Mouse (Mus musculus): ENCODE data around the gene Mkrn1. TPM values are rescaled to one million over a fixed set of nuclear protein-coding genes. Genes with fewer than 3 reads are reported as not detected.
"Not testable (repeated sequence)": the region's sequence is repeated elsewhere in the genome, so short reads cannot be mapped to it uniquely, and the experiment has no call there.

Mkrn1 gene
- polyA plus RNA-seq, 1 experiment from 2014 or later = 55.1 TPM

GRCm38 (mm10) chr6:39445801-39446572, 25.7 kb upstream of the Mkrn1 start:
- Histone ChIP-seq H3K9ac (no peak overlapping the region), H3K27me3 (replicated peaks) (no peaks in the 10 kb centered on the region), H3K4me1 (replicated peaks) (no peaks in the 10 kb centered on the region), H3K9me3 (replicated peaks) (no peaks in the 10 kb centered on the region), H3K4me3 (peak overlapping the region; percentile 23; the same call in 1 of the 2 replicates), H3K36me3 (no peaks in the 10 kb centered on the region), H3K4me2 (peak overlapping the region; percentile 50), H3K27ac (ENCODE audit: poor library complexity, severe bottlenecking) (no peak overlapping the region)
- WGBS = 12% methylated on average over 19 of the region's 19 CpGs
- ATAC-seq (ENCODE audit: insufficient number of reproducible peaks, low FRiP score) = no peak

GRCm38 (mm10) chr6:39442786-39443287, 22.6 kb upstream of the Mkrn1 start:
- H3K27ac ChIP-seq (ENCODE audit: poor library complexity, severe bottlenecking) = no peak overlapping the region
- H3K9ac ChIP-seq = no peak overlapping the region
- H3K27me3 ChIP-seq (replicated peaks) = no peaks in the 10 kb centered on the region
- no peak for ATAC-seq (ENCODE audit: insufficient number of reproducible peaks, low FRiP score)
- H3K4me2 ChIP-seq = no peak overlapping the region
- no peak overlapping the region for H3K4me3 ChIP-seq
- H3K36me3 ChIP-seq = no peaks in the 10 kb centered on the region
- H3K9me3 ChIP-seq (replicated peaks) = no peaks in the 10 kb centered on the region
- H3K4me1 ChIP-seq (replicated peaks) = no peaks in the 10 kb centered on the region

- Histone ChIP-seq H3K4me3 (no peak overlapping the region), H3K9ac (no peak overlapping the region), H3K27ac (ENCODE audit: poor library complexity, severe bottlenecking) (no peak overlapping the region), H3K27me3 (replicated peaks) (no peaks in the 10 kb centered on the region), H3K9me3 (replicated peaks) (no peaks in the 10 kb centered on the region), H3K4me1 (replicated peaks) (no peaks in the 10 kb centered on the region), H3K4me2 (no peak overlapping the region), H3K36me3 (no peaks in the 10 kb centered on the region)
- no peak for ATAC-seq (ENCODE audit: insufficient number of reproducible peaks, low FRiP score)
These were observed 19.9 kb upstream of the Mkrn1 start for GRCm38 (mm10) chr6:39440207-39440606.

- H3K4me1 ChIP-seq (replicated peaks); H3K27ac ChIP-seq (ENCODE audit: poor library complexity, severe bottlenecking); H3K9me3 ChIP-seq (replicated peaks); H3K27me3 ChIP-seq (replicated peaks); H3K4me2 ChIP-seq; H3K4me3 ChIP-seq; H3K9ac ChIP-seq; ATAC-seq (ENCODE audit: insufficient number of reproducible peaks, low FRiP score); H3K36me3 ChIP-seq: not testable (repeated sequence)
- WGBS = 86% methylated on average over 6 of the region's 6 CpGs
These were observed 17.3 kb upstream of the Mkrn1 start for GRCm38 (mm10) chr6:39437519-39437918.

- Histone ChIP-seq H3K9ac (no peak overlapping the region), H3K27me3 (replicated peaks) (no peaks in the 10 kb centered on the region), H3K9me3 (replicated peaks) (no peaks in the 10 kb centered on the region), H3K36me3 (no peaks in the 10 kb centered on the region), H3K4me1 (replicated peaks) (no peaks in the 10 kb centered on the region), H3K4me3 (no peak overlapping the region), H3K27ac (ENCODE audit: poor library complexity, severe bottlenecking) (no peak overlapping the region), H3K4me2 (no peak overlapping the region)
- ATAC-seq (ENCODE audit: insufficient number of reproducible peaks, low FRiP score) = no peak
- WGBS = 70% methylated on average over 5 of the region's 5 CpGs
These were observed 15.6 kb upstream of the Mkrn1 start for GRCm38 (mm10) chr6:39435875-39436274.

GRCm38 (mm10) chr6:39434886-39435492, 14.7 kb upstream of the Mkrn1 start:
- 71% methylated on average over 2 of the region's 2 CpGs for WGBS

DNA sequence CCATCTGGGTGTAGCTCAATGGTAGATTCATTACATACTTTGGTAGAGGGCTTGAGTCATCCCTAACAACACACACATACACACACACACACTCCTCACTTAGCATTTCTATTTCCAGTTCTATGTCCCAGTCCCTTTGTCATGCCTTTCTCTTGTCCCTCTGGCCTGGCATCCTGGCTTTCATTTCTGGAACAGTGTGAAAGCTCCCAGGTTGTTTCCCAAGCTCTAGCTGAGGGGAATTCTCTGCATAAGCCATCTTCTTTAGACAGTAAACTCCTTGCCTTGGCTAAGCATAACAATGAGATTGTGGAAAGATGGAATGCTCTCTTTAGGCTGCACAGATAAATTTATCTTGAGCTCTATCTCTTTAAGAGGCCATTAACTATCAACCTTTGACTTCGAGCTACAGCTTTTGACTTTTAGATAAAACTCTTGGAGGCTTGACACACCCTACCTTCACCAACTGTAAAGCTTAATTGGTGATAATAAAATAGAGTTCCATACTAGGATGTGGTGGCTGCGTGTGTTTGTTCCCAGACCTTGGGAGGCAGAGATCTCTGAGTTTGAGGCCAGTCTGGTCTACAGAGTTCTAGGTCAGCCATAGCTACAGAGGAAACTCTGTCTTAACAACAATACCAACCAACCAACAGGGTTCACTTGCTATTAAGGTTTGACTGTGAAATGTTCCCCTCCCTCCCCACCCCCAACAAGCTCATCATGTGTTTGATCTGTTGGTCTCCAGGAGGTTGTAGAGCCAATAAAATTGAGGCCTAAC, 14.0 kb upstream of the Mkrn1 start:
- ATAC-seq (ENCODE audit: insufficient number of reproducible peaks, low FRiP score) = no peak
- Histone ChIP-seq H3K4me1 (replicated peaks) (no peaks in the 10 kb centered on the region), H3K9me3 (replicated peaks) (no peaks in the 10 kb centered on the region), H3K27ac (ENCODE audit: poor library complexity, severe bottlenecking) (no peak overlapping the region), H3K4me3 (no peak overlapping the region), H3K4me2 (no peak overlapping the region), H3K27me3 (replicated peaks) (no peaks in the 10 kb centered on the region), H3K36me3 (no peaks in the 10 kb centered on the region), H3K9ac (no peak overlapping the region)
- whole genome bisulfite sequencing = 61% methylated on average over 2 of the region's 2 CpGs

More at GRCm38 (mm10) chr6:39434886-39435492, 14.7 kb upstream of the Mkrn1 start:
- H3K4me1 ChIP-seq (replicated peaks) = no peaks in the 10 kb centered on the region
- H3K9ac ChIP-seq = no peak overlapping the region
- no peak overlapping the region for H3K4me3 ChIP-seq
- H3K4me2 ChIP-seq = no peak overlapping the region
- no peaks in the 10 kb centered on the region for H3K9me3 ChIP-seq (replicated peaks)
- H3K27ac ChIP-seq (ENCODE audit: poor library complexity, severe bottlenecking) = no peak overlapping the region
- H3K27me3 ChIP-seq (replicated peaks) = no peaks in the 10 kb centered on the region
- ATAC-seq (ENCODE audit: insufficient number of reproducible peaks, low FRiP score) = no peak
- no peaks in the 10 kb centered on the region for H3K36me3 ChIP-seq

DNA sequence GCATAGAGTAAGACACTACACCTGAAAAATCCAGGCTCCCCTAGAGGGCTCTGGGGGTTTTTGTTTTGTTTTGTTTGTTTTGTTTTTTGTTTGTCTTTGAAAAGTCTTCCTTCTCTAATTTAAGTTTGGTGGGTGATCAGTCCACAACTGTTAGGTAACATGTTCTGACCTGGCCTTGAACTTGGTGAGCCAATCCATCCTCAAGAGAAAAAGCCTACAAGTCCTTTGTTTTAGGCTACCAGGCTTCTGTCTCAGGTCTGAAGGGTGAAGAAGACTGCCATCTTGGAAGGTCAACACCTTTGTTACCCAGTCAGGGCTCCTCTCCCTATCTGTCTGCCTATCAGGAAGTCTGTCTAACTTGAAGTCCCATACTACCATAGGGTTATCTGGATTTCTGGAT, 13.4 kb upstream of the Mkrn1 start:
- Histone ChIP-seq H3K27me3 (replicated peaks) (no peaks in the 10 kb centered on the region), H3K4me1 (replicated peaks) (no peaks in the 10 kb centered on the region), H3K9me3 (replicated peaks) (no peaks in the 10 kb centered on the region), H3K9ac (no peak overlapping the region), H3K4me3 (no peak overlapping the region), H3K4me2 (no peak overlapping the region), H3K36me3 (no peaks in the 10 kb centered on the region), H3K27ac (ENCODE audit: poor library complexity, severe bottlenecking) (no peak overlapping the region)
- no peak for ATAC-seq (ENCODE audit: insufficient number of reproducible peaks, low FRiP score)

GRCm38 (mm10) chr6:39433174-39433573, 12.9 kb upstream of the Mkrn1 start:
- ATAC-seq (ENCODE audit: insufficient number of reproducible peaks, low FRiP score) = no peak
- 88% methylated on average over 4 of the region's 4 CpGs for WGBS

DNA sequence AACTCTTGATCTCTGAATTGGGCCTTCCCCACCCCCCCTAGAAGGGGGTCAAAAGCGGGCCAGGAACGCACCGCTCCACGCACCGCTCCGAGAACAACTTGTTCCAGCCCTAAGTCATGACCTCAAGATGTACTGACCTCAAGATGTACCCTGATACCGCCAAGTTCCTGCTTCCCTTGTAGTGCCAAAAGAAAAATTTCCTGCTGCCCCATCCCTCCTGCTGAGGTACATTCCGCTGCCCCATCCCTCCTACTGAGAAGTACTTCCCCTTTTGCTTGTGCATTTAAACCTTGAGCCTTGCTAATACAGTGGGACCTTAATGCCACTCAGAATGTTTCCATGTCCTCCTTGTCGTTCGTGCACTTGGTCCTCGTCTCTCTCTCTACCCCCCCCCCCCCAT, 10.5 kb upstream of the Mkrn1 start:
- ATAC-seq (ENCODE audit: insufficient number of reproducible peaks, low FRiP score) = no peak
- H3K9ac ChIP-seq = no peak overlapping the region
- no peaks in the 10 kb centered on the region for H3K4me1 ChIP-seq (replicated peaks)
- no peak overlapping the region for H3K4me2 ChIP-seq
- no peaks in the 10 kb centered on the region for H3K36me3 ChIP-seq
- WGBS = 66% methylated on average over 11 of the region's 11 CpGs
- no peaks in the 10 kb centered on the region for H3K9me3 ChIP-seq (replicated peaks)
- no peak overlapping the region for H3K27ac ChIP-seq (ENCODE audit: poor library complexity, severe bottlenecking)
- no peak overlapping the region for H3K4me3 ChIP-seq
- H3K27me3 ChIP-seq (replicated peaks) = no peaks in the 10 kb centered on the region

More at GRCm38 (mm10) chr6:39433174-39433573, 12.9 kb upstream of the Mkrn1 start:
- Histone ChIP-seq H3K4me3 (no peak overlapping the region), H3K9ac (no peak overlapping the region), H3K36me3 (no peaks in the 10 kb centered on the region), H3K9me3 (replicated peaks) (no peaks in the 10 kb centered on the region), H3K4me1 (replicated peaks) (no peaks in the 10 kb centered on the region), H3K4me2 (no peak overlapping the region), H3K27me3 (replicated peaks) (no peaks in the 10 kb centered on the region), H3K27ac (ENCODE audit: poor library complexity, severe bottlenecking) (no peak overlapping the region)

All from heart, embryonic 12.5 days (tissue).